Mouse (Mus musculus): ENCODE data around the gene Coro1c.

- no peak for TF ChIP-seq CTCF (IDR thresholded peaks at IDR 0.05; ENCODE audit: borderline replicate concordance, control insufficient read depth, extremely low read depth, insufficient read depth, low read length, poor library complexity)
- no peak for TF ChIP-seq POLR2A (IDR thresholded peaks at IDR 0.05; ENCODE audit: control insufficient read depth, extremely low read depth, insufficient read depth, low read length, poor library complexity)
Measured at GRCm38 (mm10) chr5:113890874-113891273, 17.7 kb downstream of the Coro1c start.

Data from thymus, adult 2 months (tissue).